Mouse (Mus musculus): ENCODE data around the gene 4930558C23Rik.

GRCm38 (mm10) chr3:95394385-95394784 lies 8.3 kb downstream of the 4930558C23Rik start:
- TF ChIP-seq CTCF (IDR thresholded peaks at IDR 0.05; ENCODE audit: low read depth) (peak; percentile 57), EP300 (IDR thresholded peaks at IDR 0.05; ENCODE audit: low read depth) (no peak)
